Mouse (Mus musculus): Measurements from ENCODE around the gene Hoxb9. TPM values are rescaled to one million over a fixed set of nuclear protein-coding genes. Genes with fewer than 3 reads are reported as not detected.

Hoxb9 gene
- polyA plus RNA-seq, 1 experiment, result 0.04 TPM

DNA sequence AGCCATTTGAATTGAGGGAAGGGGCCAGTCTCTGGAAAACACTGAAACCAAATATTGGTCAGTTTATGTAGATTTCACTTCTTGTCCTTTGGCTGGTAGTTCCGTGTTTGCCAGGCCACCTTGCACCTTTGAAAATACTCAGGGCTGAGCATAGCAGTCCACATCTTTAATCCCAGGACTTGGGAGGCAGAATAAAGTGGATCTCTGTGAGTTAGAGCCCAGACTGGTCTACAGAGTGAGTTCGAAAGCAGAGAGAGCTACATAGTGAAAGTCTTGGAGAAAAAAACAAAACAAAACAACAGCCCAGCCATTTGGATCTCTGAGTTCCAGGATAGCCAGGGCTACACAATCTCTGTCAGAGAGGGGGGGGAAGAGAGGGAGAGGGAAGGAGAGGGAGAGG is 14.1 kb upstream of the Hoxb9 start:
- TF ChIP-seq CTCF (IDR thresholded peaks at IDR 0.05; ENCODE audit: borderline replicate concordance, extremely low read depth, insufficient read depth, insufficient read length) (no peak), POLR2A (IDR thresholded peaks at IDR 0.05; ENCODE audit: borderline replicate concordance, extremely low read depth, insufficient read depth, insufficient read length, poor library complexity, severe bottlenecking) (no peak)
- no peak for DNase-seq (ENCODE audit: low read depth)

DNA sequence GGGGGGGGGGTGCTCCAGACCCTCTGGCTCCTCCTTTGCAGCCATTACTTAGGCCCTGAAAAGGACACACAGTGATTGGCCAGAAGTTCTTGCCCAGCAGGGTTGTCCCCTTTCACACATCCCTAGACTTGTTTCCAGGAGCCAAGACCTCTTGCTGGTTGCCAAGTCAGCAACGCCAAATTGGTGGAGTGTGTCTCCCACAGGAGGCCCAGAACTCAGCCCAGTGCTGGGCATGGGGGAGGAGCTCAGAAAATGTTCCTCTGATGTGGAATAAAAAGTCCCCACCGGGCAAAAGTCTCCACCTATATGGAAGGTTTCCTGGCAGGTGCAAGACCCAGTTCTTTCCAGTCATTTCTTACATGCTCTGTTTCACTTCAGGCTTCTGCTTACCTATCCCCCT is 12.2 kb upstream of the Hoxb9 start:
- DNase-seq (ENCODE audit: low read depth), result no peak

DNA sequence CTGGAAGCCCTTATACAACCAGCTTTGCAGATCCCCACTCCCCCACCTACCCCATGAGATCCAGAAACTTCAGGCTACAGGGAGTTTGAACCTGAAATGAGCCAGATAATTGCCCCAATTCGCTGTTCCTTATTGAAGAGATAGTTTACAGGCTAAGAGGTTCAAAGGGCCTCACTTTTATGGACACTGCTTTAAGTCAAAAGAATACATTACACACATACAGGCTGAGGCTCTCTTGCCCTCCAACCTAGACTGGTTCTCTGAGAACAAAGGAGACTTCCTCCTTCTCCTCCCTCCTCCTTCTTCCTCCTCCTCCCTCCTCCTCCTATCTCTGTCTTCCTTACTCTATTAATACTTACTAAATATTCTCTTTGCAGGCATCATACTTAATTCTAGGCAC is 11.7 kb upstream of the Hoxb9 start:
- no peak for DNase-seq (ENCODE audit: low read depth)

More for the DNA sequence above, 12.2 kb upstream of the Hoxb9 start:
- no peak for TF ChIP-seq CTCF (IDR thresholded peaks at IDR 0.05; ENCODE audit: borderline replicate concordance, extremely low read depth, insufficient read depth, insufficient read length)
- TF ChIP-seq POLR2A (IDR thresholded peaks at IDR 0.05; ENCODE audit: borderline replicate concordance, extremely low read depth, insufficient read depth, insufficient read length, poor library complexity, severe bottlenecking), result no peak

DNA sequence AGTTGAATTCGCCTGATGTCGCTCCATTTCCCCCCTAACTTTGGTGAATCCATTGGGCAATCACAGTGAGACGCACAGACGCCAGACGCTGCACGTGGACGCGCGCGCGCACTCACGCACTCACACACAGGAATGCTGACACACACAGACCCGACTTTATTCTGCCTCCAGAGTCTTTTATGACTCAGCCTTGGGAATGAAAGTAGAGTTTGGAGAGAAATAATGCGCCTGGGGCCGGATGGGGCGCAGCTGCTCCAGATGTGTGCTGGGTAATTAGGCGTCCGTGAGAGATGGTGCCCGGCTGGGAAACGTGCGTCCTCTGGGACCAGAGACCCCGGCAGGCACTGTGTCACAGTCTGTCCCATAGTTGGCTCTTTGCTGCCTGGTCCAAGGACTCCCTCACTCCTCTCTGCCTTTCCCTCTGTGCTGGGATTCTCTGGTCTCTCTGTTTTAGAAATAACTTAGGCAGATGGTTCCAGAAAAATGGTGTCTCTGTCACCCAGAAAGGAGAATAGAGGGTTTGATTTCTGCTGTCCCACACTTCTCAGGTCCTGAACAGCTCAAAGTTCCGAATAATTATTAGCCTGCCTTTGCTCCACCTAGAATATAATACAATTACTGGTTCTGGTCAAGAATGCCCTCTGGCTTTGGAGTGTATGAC is 10.8 kb upstream of the Hoxb9 start:
- DNase-seq (ENCODE audit: low read depth), result no peak
- TF ChIP-seq POLR2A (IDR thresholded peaks at IDR 0.05; ENCODE audit: borderline replicate concordance, extremely low read depth, insufficient read depth, insufficient read length, poor library complexity, severe bottlenecking) (no peak), CTCF (IDR thresholded peaks at IDR 0.05; ENCODE audit: borderline replicate concordance, extremely low read depth, insufficient read depth, insufficient read length) (no peak)

More for the DNA sequence above, 11.7 kb upstream of the Hoxb9 start:
- no peak for TF ChIP-seq CTCF (IDR thresholded peaks at IDR 0.05; ENCODE audit: borderline replicate concordance, extremely low read depth, insufficient read depth, insufficient read length)
- TF ChIP-seq POLR2A (IDR thresholded peaks at IDR 0.05; ENCODE audit: borderline replicate concordance, extremely low read depth, insufficient read depth, insufficient read length, poor library complexity, severe bottlenecking), result no peak

DNA sequence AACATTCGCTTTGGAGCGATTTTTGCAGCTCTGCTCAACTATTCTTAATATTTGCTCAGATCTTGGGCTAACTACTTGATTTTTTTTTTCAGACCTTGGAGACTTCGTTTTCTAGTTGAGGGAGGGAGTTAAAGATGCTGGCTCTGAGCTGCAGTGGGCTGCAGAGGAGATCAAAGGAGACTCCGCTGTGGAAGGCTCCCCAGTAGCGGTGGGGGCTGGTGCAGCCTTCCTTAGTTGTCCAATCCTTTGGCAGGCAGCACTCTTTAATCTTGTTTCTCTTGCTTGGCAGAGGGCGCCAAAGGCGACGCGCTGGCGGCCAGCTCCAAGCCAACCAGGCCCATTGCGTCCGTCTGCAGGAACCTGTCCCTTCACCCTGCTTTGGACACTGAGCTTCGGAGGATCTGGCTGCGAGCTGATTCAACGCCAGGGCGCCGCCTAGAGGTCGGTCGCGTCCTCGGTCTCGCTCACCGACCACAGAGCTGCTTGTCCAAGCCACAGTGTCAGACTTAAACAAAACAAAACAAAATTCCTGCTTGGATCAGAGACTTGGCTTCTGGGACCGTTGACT is 9.8 kb upstream of the Hoxb9 start:
- no peak for TF ChIP-seq POLR2A (IDR thresholded peaks at IDR 0.05; ENCODE audit: borderline replicate concordance, extremely low read depth, insufficient read depth, insufficient read length, poor library complexity, severe bottlenecking)
- TF ChIP-seq CTCF (IDR thresholded peaks at IDR 0.05; ENCODE audit: borderline replicate concordance, extremely low read depth, insufficient read depth, insufficient read length), result peak; percentile 84
- peak; percentile 69 for DNase-seq (ENCODE audit: low read depth)

- DNase-seq (ENCODE audit: low read depth), result no peak
- TF ChIP-seq POLR2A (IDR thresholded peaks at IDR 0.05; ENCODE audit: borderline replicate concordance, extremely low read depth, insufficient read depth, insufficient read length, poor library complexity, severe bottlenecking), result no peak
- no peak for TF ChIP-seq CTCF (IDR thresholded peaks at IDR 0.05; ENCODE audit: borderline replicate concordance, extremely low read depth, insufficient read depth, insufficient read length)
Observed at GRCm38 (mm10) chr11:96262262-96262830, 8.9 kb upstream of the Hoxb9 start.

GRCm38 (mm10) chr11:96263636-96264389 is 7.4 kb upstream of the Hoxb9 start:
- no peak for DNase-seq (ENCODE audit: low read depth)
- TF ChIP-seq CTCF (IDR thresholded peaks at IDR 0.05; ENCODE audit: borderline replicate concordance, extremely low read depth, insufficient read depth, insufficient read length) (no peak), POLR2A (IDR thresholded peaks at IDR 0.05; ENCODE audit: borderline replicate concordance, extremely low read depth, insufficient read depth, insufficient read length, poor library complexity, severe bottlenecking) (no peak)

- no peak for TF ChIP-seq CTCF (IDR thresholded peaks at IDR 0.05; ENCODE audit: borderline replicate concordance, extremely low read depth, insufficient read depth, insufficient read length)
- no peak for TF ChIP-seq POLR2A (IDR thresholded peaks at IDR 0.05; ENCODE audit: borderline replicate concordance, extremely low read depth, insufficient read depth, insufficient read length, poor library complexity, severe bottlenecking)
- no peak for DNase-seq (ENCODE audit: low read depth)
Observed at GRCm38 (mm10) chr11:96264390-96265020, 6.8 kb upstream of the Hoxb9 start.

DNA sequence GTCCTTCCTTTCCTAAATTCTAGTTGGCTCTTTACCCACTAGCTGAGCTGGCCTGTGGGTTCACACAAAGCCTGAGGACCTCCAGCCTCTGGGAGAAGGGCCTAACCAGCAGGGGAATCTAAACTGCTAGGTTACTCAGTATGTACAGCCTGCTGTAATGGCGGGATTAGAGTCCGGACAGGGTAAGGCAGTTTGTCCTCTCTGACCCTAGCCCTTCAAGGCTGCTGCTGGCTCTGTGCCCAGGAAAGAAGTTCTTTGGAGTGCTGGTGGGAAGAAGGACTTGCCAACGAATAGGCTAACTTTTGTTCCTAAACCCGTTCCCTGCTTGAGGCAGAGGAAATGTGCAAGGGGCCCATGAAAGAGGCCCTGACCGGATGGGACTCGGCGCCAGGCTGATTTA is 5.3 kb upstream of the Hoxb9 start:
- no peak for TF ChIP-seq POLR2A (IDR thresholded peaks at IDR 0.05; ENCODE audit: borderline replicate concordance, extremely low read depth, insufficient read depth, insufficient read length, poor library complexity, severe bottlenecking)
- no peak for TF ChIP-seq CTCF (IDR thresholded peaks at IDR 0.05; ENCODE audit: borderline replicate concordance, extremely low read depth, insufficient read depth, insufficient read length)
- no peak for DNase-seq (ENCODE audit: low read depth)

DNA sequence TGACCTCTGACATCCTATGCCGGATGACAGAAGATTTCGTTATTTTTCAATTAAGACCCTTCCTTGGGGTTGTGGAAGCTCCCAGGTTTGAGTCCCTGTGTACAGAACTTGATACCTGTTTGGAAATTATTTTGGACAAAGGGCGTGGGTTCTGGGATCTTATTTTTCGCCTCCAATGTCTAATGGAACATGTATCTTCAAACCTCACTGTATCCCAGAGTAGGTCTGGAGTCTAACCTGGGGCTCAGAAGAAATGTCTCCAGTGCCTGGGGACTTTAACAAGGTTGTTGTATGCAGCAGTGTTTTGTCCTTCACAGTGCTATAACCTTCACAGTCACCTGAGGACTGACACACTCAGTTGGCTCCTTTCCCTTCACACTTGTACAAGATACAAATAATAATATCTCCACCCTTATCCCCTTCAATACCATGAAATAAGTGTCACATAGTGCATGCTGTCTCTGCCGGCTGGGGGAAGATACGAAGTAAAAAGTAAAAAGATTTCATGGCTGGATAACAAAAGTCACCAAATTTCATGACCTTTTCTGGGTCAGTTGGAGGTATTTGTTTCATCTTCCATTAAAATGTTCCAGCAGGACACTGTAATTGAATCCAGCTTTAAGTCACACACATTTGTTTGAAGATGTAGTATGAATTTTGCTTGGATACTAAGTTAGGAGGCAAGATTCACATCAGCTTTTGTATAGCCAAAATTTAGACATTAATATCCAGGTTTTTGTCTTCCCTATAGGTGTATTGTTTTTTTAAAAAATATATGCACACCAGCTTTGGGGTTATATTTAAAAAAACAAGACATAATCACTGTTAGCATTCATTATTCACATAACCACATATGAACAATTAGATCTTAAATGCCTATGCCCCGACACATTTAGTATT is 4.0 kb upstream of the Hoxb9 start:
- TF ChIP-seq POLR2A (IDR thresholded peaks at IDR 0.05; ENCODE audit: borderline replicate concordance, extremely low read depth, insufficient read depth, insufficient read length, poor library complexity, severe bottlenecking), result no peak
- TF ChIP-seq CTCF (IDR thresholded peaks at IDR 0.05; ENCODE audit: borderline replicate concordance, extremely low read depth, insufficient read depth, insufficient read length), result no peak
- DNase-seq (ENCODE audit: low read depth), result no peak
